Mouse (Mus musculus): ENCODE results near the gene Tgfbr1.

Tgfbr1 gene

DNA sequence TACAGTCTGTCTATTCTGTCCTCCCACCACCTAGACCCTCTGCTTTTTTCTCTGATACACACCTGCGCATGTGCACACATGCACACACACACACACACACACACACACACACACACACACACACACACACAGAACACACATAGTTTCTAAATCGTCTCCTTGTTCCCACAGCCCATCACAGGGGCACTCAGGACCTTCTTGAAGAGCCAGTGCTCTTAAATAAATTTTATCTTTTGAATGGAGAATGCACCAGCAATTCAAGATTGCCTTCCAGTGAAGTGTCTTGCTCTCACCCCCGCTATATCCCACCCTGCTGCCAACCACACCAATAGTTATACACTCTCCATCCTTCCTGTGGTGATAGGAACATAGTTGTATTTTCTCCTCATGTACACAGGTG, 69.9 kb downstream of the Tgfbr1 start:
- DNase-seq (ENCODE audit: low spot score), result no peak

DNA sequence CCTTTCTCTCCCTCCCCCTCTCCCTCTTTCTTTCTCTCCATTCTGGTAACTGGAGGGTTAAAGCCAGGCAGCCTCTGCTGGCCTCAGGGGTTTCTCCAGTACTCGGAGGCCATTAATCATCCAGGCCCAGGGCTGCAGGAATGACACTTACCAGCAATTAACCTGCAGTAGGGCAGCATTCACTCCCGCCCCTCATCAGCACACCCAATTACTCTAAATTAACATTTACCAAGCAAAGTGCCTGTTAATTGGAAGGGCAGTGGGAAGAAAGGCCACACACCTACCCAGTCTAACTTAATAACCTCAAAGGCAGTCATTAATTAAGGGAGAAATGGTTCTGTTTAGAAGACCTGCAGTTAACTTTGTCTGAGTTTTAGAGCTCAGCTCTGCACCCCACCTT, 71.4 kb downstream of the Tgfbr1 start:
- DNase-seq (ENCODE audit: low spot score), result no peak

DNA sequence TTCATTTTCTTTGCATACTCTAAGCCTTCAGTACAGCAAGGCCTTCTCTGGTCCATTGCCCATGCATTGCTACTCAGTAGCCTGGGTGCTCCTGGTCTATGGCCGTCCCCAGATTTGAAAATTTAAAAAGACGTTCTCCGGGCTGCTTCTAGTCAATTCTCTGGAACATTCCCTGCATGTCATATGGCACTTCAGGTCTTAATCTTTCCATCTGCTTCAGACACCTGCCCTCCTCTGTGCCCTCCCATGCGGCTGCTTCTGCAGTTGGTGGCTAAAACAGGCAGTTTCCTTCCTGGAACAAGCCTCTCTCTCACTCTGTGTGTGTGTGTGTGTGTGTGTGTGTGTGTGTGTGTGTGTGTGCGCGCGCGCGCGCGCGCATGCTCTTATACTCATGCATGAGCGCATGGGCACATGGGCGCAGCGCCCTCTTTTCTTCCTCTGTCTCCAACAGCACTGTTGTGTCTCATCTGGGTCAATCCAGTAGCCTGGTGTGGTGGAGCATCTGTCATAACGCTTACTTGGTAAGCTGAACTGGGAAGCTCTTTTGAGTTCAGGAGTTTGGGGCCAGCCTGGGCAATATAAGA, 72.3 kb downstream of the Tgfbr1 start:
- DNase-seq (ENCODE audit: low spot score), result no peak

DNA sequence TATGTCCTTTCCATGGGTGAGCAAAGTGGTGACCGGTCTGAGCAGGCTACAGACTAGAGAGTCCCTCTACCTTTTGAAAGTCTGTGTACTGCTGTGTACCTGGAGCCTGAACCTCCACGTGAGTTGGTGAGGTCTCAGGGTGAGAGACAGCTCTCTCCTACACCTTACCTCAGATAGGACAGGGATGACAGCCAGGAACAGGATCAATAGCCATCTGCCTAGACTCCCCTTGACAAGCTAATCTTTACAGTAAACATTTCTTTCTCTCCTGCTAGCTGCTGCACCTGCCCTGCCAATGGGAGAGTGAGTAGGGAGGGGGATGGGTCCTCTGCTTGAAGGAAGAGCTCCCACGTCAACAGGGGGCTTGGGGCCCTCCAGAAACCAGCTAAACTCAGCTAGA, 74.6 kb downstream of the Tgfbr1 start:
- DNase-seq (ENCODE audit: low spot score), result no peak

DNA sequence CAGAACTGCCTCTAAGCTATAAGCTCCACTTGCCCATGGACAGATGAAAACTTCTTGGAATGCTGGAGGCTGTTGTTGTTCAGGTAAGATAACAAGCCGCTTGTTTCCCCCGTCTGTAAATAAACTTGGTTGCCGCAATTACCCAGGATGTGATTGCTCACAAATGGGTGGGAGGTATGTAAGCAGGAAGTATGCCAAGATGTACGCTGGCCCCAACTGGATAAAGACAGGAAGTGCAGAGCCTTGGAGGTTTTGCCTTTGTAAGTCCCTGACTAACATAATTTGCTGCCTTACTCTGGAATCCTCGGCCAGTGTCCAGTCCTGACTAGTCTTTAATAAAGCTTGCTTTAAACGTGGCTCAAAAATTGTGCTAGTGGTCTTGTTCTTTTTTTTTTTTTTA, 77.5 kb downstream of the Tgfbr1 start:
- DNase-seq (ENCODE audit: low spot score), result no peak

DNA sequence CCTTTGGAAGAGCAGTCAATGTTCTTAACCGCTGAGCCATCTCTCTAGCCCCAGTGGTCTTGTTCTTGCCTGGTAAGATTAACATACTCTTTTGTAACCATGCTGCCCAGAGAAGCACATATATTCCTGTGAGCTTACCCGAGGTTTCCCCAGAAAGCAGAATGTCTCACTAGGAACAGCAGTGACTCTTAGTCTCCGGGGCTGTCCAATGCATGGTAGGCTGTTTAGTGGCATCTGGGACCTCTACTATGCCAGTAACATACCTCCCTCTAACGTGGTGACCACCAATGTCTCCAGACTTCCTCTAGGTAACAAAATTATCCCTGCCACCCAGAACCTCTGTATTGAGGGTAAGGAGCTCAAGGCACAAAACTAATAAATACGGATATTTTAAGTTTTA, 78.1 kb downstream of the Tgfbr1 start:
- DNase-seq (ENCODE audit: low spot score), result no peak

GRCm38 (mm10) chr4:47432766-47433165, 79.7 kb downstream of the Tgfbr1 start:
- no peak for DNase-seq (ENCODE audit: low spot score)

DNA sequence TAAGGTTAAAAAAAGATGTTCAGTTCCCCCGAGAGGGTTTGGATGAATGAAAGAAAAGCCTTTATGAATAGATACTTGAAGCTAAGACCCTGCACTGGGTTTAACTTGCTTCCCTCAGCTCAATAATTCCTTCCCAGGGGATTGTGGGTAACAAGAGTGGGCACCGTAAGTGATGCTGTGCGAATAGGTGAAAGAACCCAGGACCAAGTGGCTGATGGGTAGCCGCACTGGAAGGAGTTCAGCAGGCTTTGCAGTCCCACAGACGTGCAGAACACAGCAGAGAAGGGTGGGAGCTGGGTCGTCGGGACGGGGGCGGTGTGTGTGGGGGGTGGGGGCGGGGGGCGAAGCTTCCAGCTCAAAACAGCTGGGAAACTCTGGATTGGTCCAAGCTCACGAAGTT, 82.1 kb downstream of the Tgfbr1 start:
- no peak for DNase-seq (ENCODE audit: low spot score)

- no peak for DNase-seq (ENCODE audit: low spot score)
These were observed 82.7 kb downstream of the Tgfbr1 start for GRCm38 (mm10) chr4:47435566-47436360.

GRCm38 (mm10) chr4:47437365-47438340, 84.6 kb downstream of the Tgfbr1 start:
- DNase-seq (ENCODE audit: low spot score), result peak; percentile 79

GRCm38 (mm10) chr4:47438956-47439355, 85.9 kb downstream of the Tgfbr1 start:
- no peak for DNase-seq (ENCODE audit: low spot score)

- no peak for DNase-seq (ENCODE audit: low spot score)
These were observed 87.9 kb downstream of the Tgfbr1 start for GRCm38 (mm10) chr4:47440951-47441350.

GRCm38 (mm10) chr4:47448526-47448925, 95.5 kb downstream of the Tgfbr1 start:
- DNase-seq (ENCODE audit: low spot score), result no peak

DNA sequence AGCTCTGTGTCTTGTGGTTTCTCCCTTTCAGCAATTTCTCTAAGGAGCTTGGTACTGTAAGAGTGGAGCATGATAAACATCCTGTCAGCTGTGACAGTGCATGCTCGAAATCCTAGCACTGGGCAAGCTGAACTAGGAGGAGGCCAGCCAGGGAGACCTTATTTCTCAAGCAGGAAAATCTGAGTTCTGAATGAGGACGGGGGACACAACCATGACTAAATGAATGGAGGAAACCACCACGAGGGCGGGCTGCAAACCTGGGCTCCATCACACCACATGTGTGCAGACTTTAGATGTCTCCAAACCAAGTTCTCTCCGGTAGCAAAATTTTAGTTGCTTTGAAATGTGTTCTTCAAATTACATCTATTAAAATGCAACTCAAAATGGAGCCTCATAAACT, 96.1 kb downstream of the Tgfbr1 start:
- no peak for DNase-seq (ENCODE audit: low spot score)

DNA sequence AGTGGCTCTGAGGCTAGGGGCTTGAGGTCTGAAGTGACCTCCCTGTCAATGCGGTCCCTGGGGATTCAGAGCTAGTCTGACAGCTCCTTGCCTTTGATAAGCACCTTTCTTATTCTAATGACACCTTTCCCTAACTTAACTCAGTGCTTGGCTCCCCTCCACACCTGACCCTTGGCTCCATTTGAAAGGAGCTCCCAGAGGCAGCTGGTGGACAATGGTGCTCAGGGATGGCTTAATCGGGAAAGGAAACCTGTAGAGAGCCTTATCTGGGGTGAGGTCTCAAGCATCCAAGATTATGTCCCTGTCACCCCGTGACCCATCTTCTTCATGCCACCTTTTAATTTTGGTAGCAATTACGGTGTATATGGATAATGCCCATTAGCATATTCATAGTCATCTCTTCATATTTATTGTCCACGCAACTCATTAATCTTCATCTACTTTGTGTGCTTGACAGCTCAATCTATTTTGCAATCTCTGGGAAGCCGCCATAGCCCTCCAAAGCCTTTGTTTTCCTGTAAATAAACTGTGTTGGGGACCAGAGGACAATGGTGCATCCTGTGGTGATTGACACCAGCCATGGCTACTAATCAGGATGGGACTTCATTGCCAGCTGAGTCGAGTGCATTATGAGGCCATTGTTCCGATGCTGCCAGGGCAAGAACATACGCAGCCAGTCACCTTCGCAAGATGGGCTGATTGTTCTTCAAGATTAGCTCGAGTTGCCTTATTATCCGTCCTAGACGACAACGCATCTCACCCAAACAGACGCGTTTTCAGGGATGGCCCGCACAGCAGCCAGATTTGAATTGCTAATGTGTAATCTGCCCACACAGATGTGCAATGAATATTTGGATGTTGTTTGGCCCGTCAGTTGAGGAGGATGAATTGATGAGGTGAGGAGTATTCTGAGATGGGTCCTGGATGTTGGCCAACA, 96.8 kb downstream of the Tgfbr1 start:
- DNase-seq (ENCODE audit: low spot score), result no peak
